Mouse (Mus musculus) c-Kit-positive CD71-positive TER-119-positive erythroid progenitor cells, embryonic 14.5 days (primary cell): ENCODE data around the gene Serp2.

Experiments
- DNase-seq: peaks from one replicate; pipeline ENCODE4 v3.0.0-alpha.2; 2013; ENCODE audit warnings: low spot score

Serp2 gene

GRCm38 (mm10) chr14:76527030-76527719 is 29.5 kb downstream of the Serp2 start:
- no peak for DNase-seq

GRCm38 (mm10) chr14:76526467-76526866 is 30.2 kb downstream of the Serp2 start:
- no peak for DNase-seq

GRCm38 (mm10) chr14:76523344-76523743 is 33.3 kb downstream of the Serp2 start:
- no peak for DNase-seq

- no peak for DNase-seq
Observed at GRCm38 (mm10) chr14:76521308-76521707, 35.4 kb downstream of the Serp2 start.

- peak; percentile 76 for DNase-seq
Observed at GRCm38 (mm10) chr14:76520606-76521005, 36.1 kb downstream of the Serp2 start.

- DNase-seq: no peak
Observed at GRCm38 (mm10) chr14:76518217-76518616, 38.5 kb downstream of the Serp2 start.

GRCm38 (mm10) chr14:76515620-76516019 is 41.1 kb downstream of the Serp2 start:
- no peak for DNase-seq

GRCm38 (mm10) chr14:76514050-76514585 is 42.6 kb downstream of the Serp2 start:
- DNase-seq: no peak

- DNase-seq: no peak
Observed at GRCm38 (mm10) chr14:76513395-76514049, 43.2 kb downstream of the Serp2 start.

- no peak for DNase-seq
Observed at GRCm38 (mm10) chr14:76511971-76512370, 44.7 kb downstream of the Serp2 start.

- no peak for DNase-seq
Observed at GRCm38 (mm10) chr14:76508701-76509100, 48.0 kb downstream of the Serp2 start.

GRCm38 (mm10) chr14:76507804-76508500 is 48.7 kb downstream of the Serp2 start:
- no peak for DNase-seq

GRCm38 (mm10) chr14:76507357-76507756 is 49.3 kb downstream of the Serp2 start:
- no peak for DNase-seq

- DNase-seq: no peak
Observed at GRCm38 (mm10) chr14:76506425-76507205, 50.1 kb downstream of the Serp2 start.

GRCm38 (mm10) chr14:76505439-76506220 is 51.1 kb downstream of the Serp2 start:
- peak; percentile 88 for DNase-seq

GRCm38 (mm10) chr14:76505101-76505438 is 51.6 kb downstream of the Serp2 start:
- DNase-seq: peak; percentile 32

- peak; percentile 89 for DNase-seq
Observed at GRCm38 (mm10) chr14:76504121-76504737, 52.5 kb downstream of the Serp2 start.

- DNase-seq: peak; percentile 80
Observed at GRCm38 (mm10) chr14:76503231-76503851, 53.3 kb downstream of the Serp2 start.

GRCm38 (mm10) chr14:76500036-76500435 is 56.7 kb downstream of the Serp2 start:
- no peak for DNase-seq

- no peak for DNase-seq
Observed at GRCm38 (mm10) chr14:76499492-76499891, 57.2 kb downstream of the Serp2 start.
